Mouse (Mus musculus) limb, embryonic 15.5 days (tissue): ENCODE results near the gene Sfmbt2. TPM values are rescaled to one million over a fixed set of nuclear protein-coding genes. Genes with fewer than 3 reads are reported as not detected.

ENCODE experiments used
- ATAC-seq: fragments of 200-750 bp; cut with Nextera tagmentation; 2 replicates; pipeline ENCODE4 v1.8.0; 2017; ENCODE audit warnings: low read depth, moderate TSS enrichment; ENCODE audit not compliant: insufficient number of reproducible peaks, low FRiP score, low TSS enrichment
- H3K27ac ChIP-seq: fragments of 300-500 bp; sonication (generic); 2 replicates; pipeline ENCODE4 v1.5.1; 2015; ENCODE audit warnings: moderate library complexity, mild to moderate bottlenecking, inconsistent platforms
- H3K27me3 ChIP-seq: fragments of 300-500 bp; sonication (generic); 2 replicates; pipeline ENCODE4 v1.6.1; 2015; ENCODE audit warnings: inconsistent platforms
- H3K36me3 ChIP-seq: fragments of 300-500 bp; sonication (generic); 2 replicates; pipeline ENCODE4 v1.6.1; 2015; ENCODE audit warnings: inconsistent platforms
- H3K4me1 ChIP-seq: fragments of 300-500 bp; sonication (generic); 2 replicates; pipeline ENCODE4 v1.6.1; 2015; ENCODE audit warnings: inconsistent platforms
- H3K4me2 ChIP-seq: fragments of 300-500 bp; sonication (generic); 2 replicates; pipeline ENCODE4 v1.6.1; 2015; ENCODE audit warnings: mild to moderate bottlenecking, inconsistent platforms
- H3K4me3 ChIP-seq: fragments of 300-500 bp; sonication (generic); 2 replicates; pipeline ENCODE4 v1.5.1; 2015; ENCODE audit warnings: mild to moderate bottlenecking, inconsistent platforms
- H3K9ac ChIP-seq: fragments of 300-500 bp; sonication (generic); 2 replicates; pipeline ENCODE4 v1.6.1; 2015; ENCODE audit warnings: inconsistent platforms
- H3K9me3 ChIP-seq: fragments of 300-500 bp; sonication (generic); 2 replicates; pipeline ENCODE4 v1.6.1; 2016; ENCODE audit warnings: inconsistent platforms
- WGBS: fragments of 180-500 bp; shearing (Covaris S2); methylation state at CpG from one replicate; pipeline ENCODE4 v1.1.7; 2015; 5-methylcytosine and 5-hydroxymethylcytosine counted together
- polyA plus RNA-seq: library from polyadenylated mRNA; unstranded; fragments of >200 nt; fragmentation: Nextera tagmentation; extraction: Ambion mirVana; gene quantifications from 2 replicates; pipeline ENCODE4 v1.2.1, GENCODE M21; 2015

Sfmbt2 gene
- polyA plus RNA-seq, 1 experiment from 2014 or later, result 2.3 TPM

- Histone ChIP-seq H3K36me3 (no peaks in the 10 kb centered on the region), H3K4me1 (no peaks in the 10 kb centered on the region), H3K4me3 (no peak overlapping the region), H3K27ac (no peak overlapping the region), H3K27me3 (no peaks in the 10 kb centered on the region), H3K9me3 (no peaks in the 10 kb centered on the region), H3K4me2 (no peak overlapping the region), H3K9ac (no peak overlapping the region)
- 41% methylated on average over 1 of the region's 1 CpGs for WGBS
- ATAC-seq, result no peak
Observed at GRCm38 (mm10) chr2:10351125-10351524, 19.2 kb upstream of the Sfmbt2 start.

- WGBS, result 70% methylated on average over 3 of the region's 3 CpGs
- H3K9me3 ChIP-seq, result no peaks in the 10 kb centered on the region
- H3K27me3 ChIP-seq, result no peaks in the 10 kb centered on the region
- H3K4me3 ChIP-seq, result no peak overlapping the region
- no peak for ATAC-seq
- H3K9ac ChIP-seq, result no peak overlapping the region
- H3K4me1 ChIP-seq, result no peaks in the 10 kb centered on the region
- no peaks in the 10 kb centered on the region for H3K36me3 ChIP-seq
- no peak overlapping the region for H3K4me2 ChIP-seq
- no peak overlapping the region for H3K27ac ChIP-seq
Observed at GRCm38 (mm10) chr2:10352887-10353286, 17.4 kb upstream of the Sfmbt2 start.

- Histone ChIP-seq H3K4me2 (no peak overlapping the region), H3K4me1 (no peaks in the 10 kb centered on the region), H3K27ac (no peak overlapping the region), H3K36me3 (no peaks in the 10 kb centered on the region), H3K9ac (no peak overlapping the region), H3K9me3 (no peaks in the 10 kb centered on the region), H3K4me3 (no peak overlapping the region), H3K27me3 (no peaks in the 10 kb centered on the region)
- no peak for ATAC-seq
- WGBS, result 53% methylated on average over 4 of the region's 4 CpGs
Observed at GRCm38 (mm10) chr2:10353889-10354288, 16.4 kb upstream of the Sfmbt2 start.

GRCm38 (mm10) chr2:10359861-10360260, 10.4 kb upstream of the Sfmbt2 start:
- 94% methylated on average over 2 of the region's 2 CpGs for WGBS
- H3K9ac ChIP-seq, result no peak overlapping the region
- H3K27ac ChIP-seq, result no peak overlapping the region
- no peaks in the 10 kb centered on the region for H3K9me3 ChIP-seq
- H3K4me2 ChIP-seq, result no peak overlapping the region
- no peak overlapping the region for H3K4me3 ChIP-seq
- H3K36me3 ChIP-seq, result no peaks in the 10 kb centered on the region
- H3K4me1 ChIP-seq, result no peaks in the 10 kb centered on the region
- ATAC-seq, result no peak
- 0 out of 2 replicates have a peak, but pooled peaks cover 3% of the 10 kb centered on the region for H3K27me3 ChIP-seq

- no peaks in the 10 kb centered on the region for H3K4me1 ChIP-seq
- 89% methylated on average over 6 of the region's 6 CpGs for WGBS
- H3K9me3 ChIP-seq, result no peaks in the 10 kb centered on the region
- H3K9ac ChIP-seq, result no peak overlapping the region
- no peak overlapping the region for H3K4me3 ChIP-seq
- no peaks in the 10 kb centered on the region for H3K36me3 ChIP-seq
- ATAC-seq, result no peak
- no peak overlapping the region for H3K4me2 ChIP-seq
- H3K27ac ChIP-seq, result no peak overlapping the region
- H3K27me3 ChIP-seq, result peaks cover 36% of the 10 kb centered on the region
Observed at GRCm38 (mm10) chr2:10365081-10365480, 5.2 kb upstream of the Sfmbt2 start.

- Histone ChIP-seq H3K27ac (no peak overlapping the region), H3K4me2 (no peak overlapping the region), H3K9ac (no peak overlapping the region), H3K4me3 (no peak overlapping the region), H3K9me3 (no peaks in the 10 kb centered on the region), H3K27me3 (peaks cover 48% of the 10 kb centered on the region), H3K4me1 (peaks cover 2% of the 10 kb centered on the region; the same call in 1 of the 2 replicates), H3K36me3 (no peaks in the 10 kb centered on the region)
- ATAC-seq, result no peak
- WGBS, result 19% methylated on average over 2 of the region's 2 CpGs
Observed at GRCm38 (mm10) chr2:10366284-10366683, 4.0 kb upstream of the Sfmbt2 start.

- no peak for ATAC-seq
- Histone ChIP-seq H3K27ac (no peak overlapping the region), H3K4me2 (no peak overlapping the region), H3K4me3 (no peak overlapping the region), H3K36me3 (no peaks in the 10 kb centered on the region), H3K9me3 (no peaks in the 10 kb centered on the region), H3K9ac (no peak overlapping the region), H3K4me1 (peaks cover 22% of the 10 kb centered on the region), H3K27me3 (peaks cover 64% of the 10 kb centered on the region)
- 3% methylated on average over 8 of the region's 8 CpGs for WGBS
Observed at GRCm38 (mm10) chr2:10369676-10370075, 634 bp upstream of the Sfmbt2 start.

- Histone ChIP-seq H3K4me1 (peaks cover 34% of the 10 kb centered on the region), H3K4me3 (no peak overlapping the region), H3K9me3 (no peaks in the 10 kb centered on the region), H3K27me3 (peaks cover 71% of the 10 kb centered on the region), H3K4me2 (no peak overlapping the region), H3K27ac (no peak overlapping the region), H3K36me3 (no peaks in the 10 kb centered on the region), H3K9ac (no peak overlapping the region)
- WGBS, result 2% methylated on average over 26 of the region's 26 CpGs
- ATAC-seq, result no peak
Observed at GRCm38 (mm10) chr2:10370687-10371458, 563 bp downstream of the Sfmbt2 start.

- H3K4me1 ChIP-seq, result peaks cover 35% of the 10 kb centered on the region
- WGBS, result 2% methylated on average over 16 of the region's 16 CpGs
- H3K9ac ChIP-seq, result no peak overlapping the region
- peak overlapping the region; percentile 94; the same call in 1 of the 2 replicates for H3K4me2 ChIP-seq
- H3K36me3 ChIP-seq, result no peaks in the 10 kb centered on the region
- H3K9me3 ChIP-seq, result no peaks in the 10 kb centered on the region
- no peak overlapping the region for H3K27ac ChIP-seq
- H3K4me3 ChIP-seq, result peak overlapping the region; percentile 61; the same call in 1 of the 2 replicates
- no peak for ATAC-seq
- peaks cover 71% of the 10 kb centered on the region for H3K27me3 ChIP-seq
Observed at GRCm38 (mm10) chr2:10371459-10371817, 1.1 kb downstream of the Sfmbt2 start.

GRCm38 (mm10) chr2:10371899-10372298, 1.6 kb downstream of the Sfmbt2 start:
- Histone ChIP-seq H3K27ac (no peak overlapping the region), H3K4me3 (peak overlapping the region; percentile 61), H3K9me3 (no peaks in the 10 kb centered on the region), H3K4me1 (peaks cover 35% of the 10 kb centered on the region), H3K4me2 (peak overlapping the region; percentile 94), H3K36me3 (no peaks in the 10 kb centered on the region), H3K27me3 (peaks cover 67% of the 10 kb centered on the region), H3K9ac (no peak overlapping the region)
- 1% methylated on average over 9 of the region's 18 CpGs for WGBS
- no peak for ATAC-seq

- Histone ChIP-seq H3K27ac (no peak overlapping the region), H3K9ac (peak overlapping the region; percentile 37; the same call in 1 of the 2 replicates), H3K27me3 (peaks cover 63% of the 10 kb centered on the region), H3K4me1 (peaks cover 35% of the 10 kb centered on the region), H3K36me3 (no peaks in the 10 kb centered on the region), H3K4me2 (peak overlapping the region; percentile 94), H3K4me3 (peak overlapping the region; percentile 61), H3K9me3 (no peaks in the 10 kb centered on the region)
- WGBS, result 0% methylated on average over 31 of the region's 31 CpGs
- peak; percentile 77 for ATAC-seq
Observed at GRCm38 (mm10) chr2:10372321-10372723, 2.0 kb downstream of the Sfmbt2 start.

GRCm38 (mm10) chr2:10372776-10373507, 2.6 kb downstream of the Sfmbt2 start:
- peaks cover 35% of the 10 kb centered on the region for H3K4me1 ChIP-seq
- H3K4me2 ChIP-seq, result peak overlapping the region; percentile 94
- peak overlapping the region; percentile 23 for H3K9ac ChIP-seq
- H3K9me3 ChIP-seq, result no peaks in the 10 kb centered on the region
- H3K27me3 ChIP-seq, result peaks cover 59% of the 10 kb centered on the region
- peak; percentile 66 for ATAC-seq
- no peaks in the 10 kb centered on the region for H3K36me3 ChIP-seq
- H3K4me3 ChIP-seq, result peak overlapping the region; percentile 61
- WGBS, result under 1% methylated on average over 35 of the region's 35 CpGs
- no peak overlapping the region for H3K27ac ChIP-seq
